Mouse (Mus musculus): ENCODE measurements around the gene Piezo1.

The Piezo1 gene

DNA sequence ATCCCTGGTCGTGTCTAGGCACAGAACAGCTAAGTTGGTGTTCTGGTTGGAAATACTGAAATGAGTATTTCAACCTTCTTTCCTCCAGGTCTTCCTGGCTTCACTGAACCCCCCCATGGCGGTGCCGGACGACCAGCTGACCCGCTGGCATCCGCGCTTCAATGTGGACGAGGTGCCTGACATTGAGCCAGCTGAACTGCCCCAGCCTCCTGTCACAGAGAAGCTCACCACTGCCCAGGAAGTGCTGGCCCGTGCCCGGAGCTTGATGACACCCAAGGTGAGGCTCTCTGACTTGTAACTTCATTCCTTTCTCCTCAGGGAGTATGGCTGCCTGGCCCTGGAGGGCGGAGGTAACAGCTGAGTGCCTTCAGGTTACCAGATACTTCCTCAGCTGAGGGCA is 20.0 kb upstream of the Piezo1 start:
- DNase-seq (ENCODE audit: low read depth, low spot score) = no peak

GRCm38 (mm10) chr8:122569996-122570395 is 18.9 kb upstream of the Piezo1 start:
- DNase-seq (ENCODE audit: low read depth, low spot score) = no peak

DNA sequence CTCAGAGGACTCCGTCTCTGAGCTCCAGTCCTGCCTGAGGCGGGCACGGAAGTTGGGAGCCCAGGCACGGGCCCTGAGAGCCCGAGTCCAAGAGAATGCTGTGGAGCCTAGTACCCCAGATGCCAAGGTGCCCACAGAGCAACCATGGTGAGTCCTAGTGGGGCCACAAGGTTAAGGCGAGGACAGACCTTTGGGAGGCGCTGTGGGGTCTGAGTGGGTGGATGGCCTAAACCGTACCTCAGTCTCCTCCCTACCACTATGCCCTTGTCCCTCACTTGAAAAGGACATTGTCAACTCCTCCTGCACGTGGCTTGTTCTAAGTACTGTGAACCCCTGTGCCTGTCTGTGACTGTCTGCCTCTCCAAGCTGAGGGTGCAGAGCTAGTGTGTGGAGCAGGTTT is 18.2 kb upstream of the Piezo1 start:
- DNase-seq (ENCODE audit: low read depth, low spot score) = no peak

- DNase-seq (ENCODE audit: low read depth, low spot score) = peak; percentile 46
These were observed 17.8 kb upstream of the Piezo1 start for GRCm38 (mm10) chr8:122568881-122569309.

DNA sequence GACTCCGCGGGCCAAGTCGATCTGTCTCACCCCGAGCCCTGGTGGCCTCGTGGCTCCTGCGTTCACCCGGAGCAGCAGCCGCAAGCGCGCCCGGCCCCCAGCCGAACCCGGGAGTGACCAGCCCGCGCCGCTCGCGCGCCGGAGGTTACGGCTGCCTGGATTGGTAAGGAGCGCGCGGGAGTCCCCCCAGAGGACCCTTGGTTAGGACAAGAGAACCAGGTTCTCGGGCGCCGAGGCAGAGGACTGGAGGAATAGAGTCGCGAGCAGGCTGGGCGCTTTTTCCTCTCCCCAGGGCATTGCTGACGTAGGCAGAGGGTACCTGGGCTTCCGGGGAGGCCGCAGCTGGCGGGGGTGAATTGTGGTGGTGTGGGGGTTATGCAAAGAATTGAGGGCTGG is 17.0 kb upstream of the Piezo1 start:
- DNase-seq (ENCODE audit: low read depth, low spot score) = no peak

DNA sequence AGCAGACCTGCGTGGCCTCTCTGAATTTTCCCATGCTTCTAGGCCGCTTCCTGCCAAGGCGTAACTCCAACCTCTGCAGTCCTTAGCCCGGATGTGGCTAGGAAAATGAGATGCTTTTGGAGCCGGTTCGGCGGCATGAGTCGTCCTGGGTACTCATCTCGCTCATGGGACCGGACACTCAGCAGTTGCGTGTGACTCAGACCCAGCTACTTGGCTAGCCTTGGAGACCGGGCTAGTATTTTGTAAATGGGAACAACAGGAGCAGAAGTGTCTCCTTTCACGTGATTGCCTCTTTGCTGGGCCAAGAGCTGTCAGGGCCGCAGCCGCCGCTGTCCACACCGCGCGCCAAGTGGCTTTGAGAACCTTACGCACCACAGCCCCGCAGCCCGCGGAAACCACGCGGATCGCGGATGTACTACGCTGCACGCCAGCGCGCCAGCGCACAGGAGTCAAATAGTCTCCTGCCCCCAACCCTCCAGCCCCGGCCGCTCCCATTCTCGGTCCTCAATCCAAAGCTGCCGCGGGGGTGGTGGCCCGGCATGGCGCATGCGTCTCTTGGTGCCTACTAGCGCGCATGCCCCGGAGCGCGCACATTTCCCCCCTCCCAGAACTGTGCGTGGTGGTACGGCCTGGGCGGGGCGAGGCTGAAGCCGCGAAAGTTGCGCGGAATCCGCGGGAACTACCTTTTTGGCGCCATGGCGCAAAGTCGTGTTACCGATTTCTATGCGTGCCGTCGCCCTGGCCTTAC is 16.4 kb upstream of the Piezo1 start, which contains the start of gene Cdt1:
TSS of gene Cdt1 (plus strand) at position 655 of the 748 bp plus-strand sequence.
- DNase-seq (ENCODE audit: low read depth, low spot score) = peak; percentile 97

GRCm38 (mm10) chr8:122566766-122567165 is 15.6 kb upstream of the Piezo1 start:
- DNase-seq (ENCODE audit: low read depth, low spot score) = peak; percentile 58

GRCm38 (mm10) chr8:122564363-122565352 is 13.5 kb upstream of the Piezo1 start:
- DNase-seq (ENCODE audit: low read depth, low spot score) = peak; percentile 91

- DNase-seq (ENCODE audit: low read depth, low spot score) = no peak
These were observed 10.1 kb upstream of the Piezo1 start for GRCm38 (mm10) chr8:122561199-122561598.

DNA sequence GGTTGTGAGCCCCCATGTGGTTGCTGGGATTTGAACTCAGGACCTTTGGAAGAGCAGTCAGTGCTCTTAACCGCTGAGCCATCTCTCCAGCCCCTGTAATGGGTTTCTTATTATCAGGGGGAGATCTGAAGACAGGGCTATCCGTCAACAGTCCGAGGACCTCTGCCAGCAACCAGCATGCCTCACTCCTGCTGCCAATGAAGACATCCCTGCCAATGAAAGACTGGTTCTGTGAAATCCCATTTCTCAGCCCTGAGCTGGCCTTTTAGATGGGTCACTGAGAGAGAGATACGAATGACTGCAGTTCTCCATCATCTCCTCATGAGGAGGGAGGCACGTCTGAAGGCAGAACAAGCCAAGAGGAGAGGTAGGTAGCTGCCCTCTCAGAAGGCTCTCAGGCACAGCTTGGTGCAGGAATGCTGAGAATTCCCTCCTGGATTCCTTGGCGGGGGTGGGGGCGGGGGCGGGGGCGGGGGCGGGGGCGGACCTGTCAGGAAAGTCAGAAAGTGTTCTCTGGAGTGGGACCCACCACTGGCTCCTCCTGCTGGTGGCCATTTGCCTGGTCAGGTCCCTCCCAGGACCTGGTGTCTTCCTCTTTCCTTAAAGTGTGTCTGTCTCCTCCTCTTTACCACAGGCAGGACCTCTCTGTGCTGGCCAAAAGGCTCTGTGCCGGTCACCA is 7.7 kb upstream of the Piezo1 start:
- peak; percentile 94 for DNase-seq (ENCODE audit: low read depth, low spot score)

GRCm38 (mm10) chr8:122557248-122558038 is 6.3 kb upstream of the Piezo1 start:
- DNase-seq (ENCODE audit: low read depth, low spot score) = peak; percentile 95

GRCm38 (mm10) chr8:122556030-122557009 is 5.2 kb upstream of the Piezo1 start:
- DNase-seq (ENCODE audit: low read depth, low spot score) = peak; percentile 90

DNA sequence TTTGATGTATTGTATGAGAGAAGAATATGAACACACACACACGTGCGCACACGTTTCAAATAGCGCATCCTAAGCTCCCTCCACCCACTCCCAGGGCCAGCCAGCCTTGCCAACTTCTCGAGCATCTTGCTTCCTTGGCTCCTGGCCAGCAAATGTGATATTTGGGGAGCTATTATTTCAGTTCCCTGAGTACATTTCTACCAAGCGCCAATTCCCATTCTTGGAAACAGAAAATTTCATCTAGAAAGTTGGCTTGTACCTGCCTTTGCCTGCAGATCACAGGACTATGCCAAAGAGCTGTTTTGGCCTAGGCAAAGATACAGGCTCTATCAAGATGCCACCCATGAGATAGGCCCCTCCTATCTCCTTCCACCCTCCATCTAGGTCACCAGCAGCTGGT is 3.7 kb upstream of the Piezo1 start:
- no peak for DNase-seq (ENCODE audit: low read depth, low spot score)

GRCm38 (mm10) chr8:122550995-122551264 is 199 bp downstream of the Piezo1 start:
- no peak for DNase-seq (ENCODE audit: low read depth, low spot score)

DNA sequence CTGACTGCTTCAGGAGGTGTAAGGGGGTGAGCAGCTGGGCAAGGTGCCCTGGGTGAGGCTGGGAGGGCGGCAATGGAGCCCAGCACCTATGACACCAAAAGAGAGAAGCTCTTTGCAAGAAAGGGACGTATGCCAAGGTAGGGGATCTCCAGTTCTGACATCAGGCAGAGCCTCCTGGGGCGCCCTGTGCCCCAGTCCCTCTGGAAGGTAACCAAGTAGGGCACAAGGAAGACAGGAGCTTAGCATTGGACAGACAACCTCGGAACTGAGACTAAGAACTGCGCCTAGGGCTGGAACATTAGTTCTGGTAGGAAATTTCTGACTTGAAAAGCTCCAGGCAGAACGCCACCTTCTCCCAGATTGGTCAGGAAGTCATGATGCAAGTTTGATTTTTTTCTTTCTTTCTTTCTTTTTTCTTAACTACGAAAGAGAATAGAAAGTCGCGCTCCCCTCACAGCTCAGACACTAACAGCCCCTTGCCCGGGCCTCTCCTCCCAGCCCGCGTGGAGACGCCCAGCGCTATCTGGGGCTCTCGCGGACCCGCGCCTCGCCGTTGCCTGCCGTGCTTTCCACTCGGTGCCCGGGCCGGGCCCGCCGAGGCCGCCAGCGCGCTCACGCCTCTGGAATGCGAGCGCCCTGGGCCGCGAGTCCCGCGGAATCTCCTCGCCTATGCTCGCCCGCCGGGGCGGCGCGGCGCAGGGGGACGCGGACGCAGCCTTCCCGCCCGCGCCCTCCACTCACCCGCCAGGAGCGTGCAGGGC is 715 bp downstream of the Piezo1 start:
- peak; percentile 48 for DNase-seq (ENCODE audit: low read depth, low spot score)

GRCm38 (mm10) chr8:122548891-122549439 is 2.2 kb downstream of the Piezo1 start:
- no peak for DNase-seq (ENCODE audit: low read depth, low spot score)

GRCm38 (mm10) chr8:122548331-122548730 is 2.8 kb downstream of the Piezo1 start:
- DNase-seq (ENCODE audit: low read depth, low spot score) = no peak

- peak; percentile 68 for DNase-seq (ENCODE audit: low read depth, low spot score)
These were observed 3.3 kb downstream of the Piezo1 start for GRCm38 (mm10) chr8:122547815-122548214.

Measured in R1 (cell line).